Mouse (Mus musculus): ENCODE data around the gene Atp1a2. TPM values are rescaled to one million over a fixed set of nuclear protein-coding genes. Genes with fewer than 3 reads are reported as not detected.

Gene Atp1a2
- polyA plus RNA-seq, 1 experiment from 2014 or later = 14.9 TPM

GRCm38 (mm10) chr1:172311248-172311906 lies 13.5 kb upstream of the Atp1a2 start:
- peak overlapping the region; percentile 70 for H3K4me2 ChIP-seq (replicated peaks)
- H3K27ac ChIP-seq = peak overlapping the region; percentile 33; the same call in 1 of the 2 replicates
- ATAC-seq (ENCODE audit: low FRiP score, low read depth) = no peak
- peak overlapping the region; percentile 82 for H3K4me3 ChIP-seq
- H3K36me3 ChIP-seq = peaks cover 5% of the 10 kb centered on the region
- H3K9me3 ChIP-seq = no peaks in the 10 kb centered on the region
- H3K4me1 ChIP-seq = peaks cover 63% of the 10 kb centered on the region
- WGBS = 7% methylated on average over 23 of the region's 23 CpGs
- no peaks in the 10 kb centered on the region for H3K27me3 ChIP-seq (replicated peaks)
- H3K9ac ChIP-seq = peak overlapping the region; percentile 82

GRCm38 (mm10) chr1:172309699-172310398 lies 12.0 kb upstream of the Atp1a2 start:
- Histone ChIP-seq H3K4me2 (replicated peaks) (peak overlapping the region; percentile 60), H3K27me3 (replicated peaks) (no peaks in the 10 kb centered on the region), H3K27ac (0 out of 2 replicates have a peak overlapping the region, but pooled peaks have one; percentile 6), H3K9ac (0 out of 2 replicates have a peak overlapping the region, but pooled peaks have one; percentile 17), H3K36me3 (no peaks in the 10 kb centered on the region), H3K9me3 (no peaks in the 10 kb centered on the region), H3K4me1 (peaks cover 48% of the 10 kb centered on the region), H3K4me3 (peak overlapping the region; percentile 11; the same call in 1 of the 2 replicates)
- ATAC-seq (ENCODE audit: low FRiP score, low read depth) = peak; percentile 52
- 2% methylated on average over 14 of the region's 14 CpGs for WGBS

GRCm38 (mm10) chr1:172308409-172308808 lies 10.5 kb upstream of the Atp1a2 start:
- Histone ChIP-seq H3K27me3 (replicated peaks) (no peaks in the 10 kb centered on the region), H3K9me3 (no peaks in the 10 kb centered on the region), H3K27ac (no peak overlapping the region), H3K4me3 (no peak overlapping the region), H3K9ac (no peak overlapping the region), H3K36me3 (no peaks in the 10 kb centered on the region), H3K4me2 (replicated peaks) (no peak overlapping the region), H3K4me1 (peaks cover 35% of the 10 kb centered on the region)
- no peak for ATAC-seq (ENCODE audit: low FRiP score, low read depth)
- no CpG with 5 or more reads among the region's 1 CpGs for WGBS

GRCm38 (mm10) chr1:172307936-172308335 lies 10.1 kb upstream of the Atp1a2 start:
- no peak overlapping the region for H3K9ac ChIP-seq
- H3K36me3 ChIP-seq = no peaks in the 10 kb centered on the region
- no peak for ATAC-seq (ENCODE audit: low FRiP score, low read depth)
- H3K4me2 ChIP-seq (replicated peaks) = no peak overlapping the region
- peaks cover 35% of the 10 kb centered on the region for H3K4me1 ChIP-seq
- no peaks in the 10 kb centered on the region for H3K27me3 ChIP-seq (replicated peaks)
- no peak overlapping the region for H3K4me3 ChIP-seq
- no peaks in the 10 kb centered on the region for H3K9me3 ChIP-seq
- H3K27ac ChIP-seq = no peak overlapping the region
- WGBS = 60% methylated on average over 10 of the region's 10 CpGs

- H3K4me3 ChIP-seq = no peak overlapping the region
Observed at GRCm38 (mm10) chr1:172306885-172307284, 9.0 kb upstream of the Atp1a2 start.

GRCm38 (mm10) chr1:172306196-172306595 lies 8.3 kb upstream of the Atp1a2 start:
- H3K36me3 ChIP-seq = no peaks in the 10 kb centered on the region
- no peaks in the 10 kb centered on the region for H3K9me3 ChIP-seq
- H3K4me2 ChIP-seq (replicated peaks) = no peak overlapping the region
- H3K27ac ChIP-seq = no peak overlapping the region
- no peak overlapping the region for H3K9ac ChIP-seq
- H3K4me3 ChIP-seq = no peak overlapping the region
- no peak for ATAC-seq (ENCODE audit: low FRiP score, low read depth)
- peaks cover 42% of the 10 kb centered on the region for H3K4me1 ChIP-seq
- WGBS = 86% methylated on average over 4 of the region's 4 CpGs
- H3K27me3 ChIP-seq (replicated peaks) = no peaks in the 10 kb centered on the region

More at GRCm38 (mm10) chr1:172306885-172307284, 9.0 kb upstream of the Atp1a2 start:
- Histone ChIP-seq H3K9me3 (no peaks in the 10 kb centered on the region), H3K27ac (no peak overlapping the region), H3K27me3 (replicated peaks) (no peaks in the 10 kb centered on the region), H3K9ac (no peak overlapping the region), H3K36me3 (no peaks in the 10 kb centered on the region), H3K4me1 (peaks cover 42% of the 10 kb centered on the region), H3K4me2 (replicated peaks) (no peak overlapping the region)
- no peak for ATAC-seq (ENCODE audit: low FRiP score, low read depth)
- 82% methylated on average over 6 of the region's 6 CpGs for WGBS

GRCm38 (mm10) chr1:172305635-172306034 lies 7.8 kb upstream of the Atp1a2 start:
- ATAC-seq (ENCODE audit: low FRiP score, low read depth) = no peak
- Histone ChIP-seq H3K9ac (no peak overlapping the region), H3K4me2 (replicated peaks) (no peak overlapping the region), H3K27me3 (replicated peaks) (no peaks in the 10 kb centered on the region), H3K4me1 (peaks cover 38% of the 10 kb centered on the region), H3K9me3 (no peaks in the 10 kb centered on the region), H3K27ac (no peak overlapping the region), H3K36me3 (no peaks in the 10 kb centered on the region), H3K4me3 (no peak overlapping the region)
- 70% methylated on average over 3 of the region's 3 CpGs for WGBS

GRCm38 (mm10) chr1:172305153-172305552 lies 7.3 kb upstream of the Atp1a2 start:
- no peaks in the 10 kb centered on the region for H3K9me3 ChIP-seq
- H3K9ac ChIP-seq = no peak overlapping the region
- WGBS = 92% methylated on average over 2 of the region's 2 CpGs
- H3K36me3 ChIP-seq = no peaks in the 10 kb centered on the region
- no peak overlapping the region for H3K4me2 ChIP-seq (replicated peaks)
- H3K27ac ChIP-seq = no peak overlapping the region
- no peaks in the 10 kb centered on the region for H3K27me3 ChIP-seq (replicated peaks)
- H3K4me3 ChIP-seq = no peak overlapping the region
- no peak for ATAC-seq (ENCODE audit: low FRiP score, low read depth)
- H3K4me1 ChIP-seq = peaks cover 38% of the 10 kb centered on the region

- H3K9ac ChIP-seq = no peak overlapping the region
- H3K27ac ChIP-seq = no peak overlapping the region
- no peak for ATAC-seq (ENCODE audit: low FRiP score, low read depth)
- peaks cover 33% of the 10 kb centered on the region for H3K4me1 ChIP-seq
- H3K9me3 ChIP-seq = no peaks in the 10 kb centered on the region
- H3K4me2 ChIP-seq (replicated peaks) = no peak overlapping the region
- H3K36me3 ChIP-seq = no peaks in the 10 kb centered on the region
- H3K4me3 ChIP-seq = no peak overlapping the region
- H3K27me3 ChIP-seq (replicated peaks) = no peaks in the 10 kb centered on the region
- 78% methylated on average over 6 of the region's 6 CpGs for WGBS
Observed at GRCm38 (mm10) chr1:172304443-172304842, 6.6 kb upstream of the Atp1a2 start.

GRCm38 (mm10) chr1:172302851-172303250 lies 5.0 kb upstream of the Atp1a2 start:
- H3K4me3 ChIP-seq = no peak overlapping the region
- no peaks in the 10 kb centered on the region for H3K27me3 ChIP-seq (replicated peaks)
- no peak for ATAC-seq (ENCODE audit: low FRiP score, low read depth)
- peaks cover 36% of the 10 kb centered on the region for H3K4me1 ChIP-seq
- 5% methylated on average over 6 of the region's 6 CpGs for WGBS
- H3K27ac ChIP-seq = no peak overlapping the region
- H3K9ac ChIP-seq = no peak overlapping the region
- no peaks in the 10 kb centered on the region for H3K36me3 ChIP-seq
- no peaks in the 10 kb centered on the region for H3K9me3 ChIP-seq
- H3K4me2 ChIP-seq (replicated peaks) = no peak overlapping the region

GRCm38 (mm10) chr1:172302311-172302710 lies 4.4 kb upstream of the Atp1a2 start:
- no peak overlapping the region for H3K4me3 ChIP-seq
- no peaks in the 10 kb centered on the region for H3K9me3 ChIP-seq
- no peak for ATAC-seq (ENCODE audit: low FRiP score, low read depth)
- H3K27me3 ChIP-seq (replicated peaks) = no peaks in the 10 kb centered on the region
- H3K4me2 ChIP-seq (replicated peaks) = no peak overlapping the region
- 63% methylated on average over 3 of the region's 3 CpGs for WGBS
- H3K9ac ChIP-seq = no peak overlapping the region
- H3K36me3 ChIP-seq = no peaks in the 10 kb centered on the region
- no peak overlapping the region for H3K27ac ChIP-seq
- H3K4me1 ChIP-seq = peaks cover 38% of the 10 kb centered on the region

GRCm38 (mm10) chr1:172301180-172301579 lies 3.3 kb upstream of the Atp1a2 start:
- peak; percentile 15; the same call in 1 of the 2 replicates for ATAC-seq (ENCODE audit: low FRiP score, low read depth)
- Histone ChIP-seq H3K4me2 (replicated peaks) (no peak overlapping the region), H3K27me3 (replicated peaks) (no peaks in the 10 kb centered on the region), H3K4me1 (peaks cover 44% of the 10 kb centered on the region), H3K9me3 (no peaks in the 10 kb centered on the region), H3K9ac (no peak overlapping the region), H3K27ac (no peak overlapping the region), H3K36me3 (no peaks in the 10 kb centered on the region), H3K4me3 (no peak overlapping the region)
- WGBS = 34% methylated on average over 12 of the region's 12 CpGs
